Mouse (Mus musculus): ENCODE data around the gene Pkp3. TPM values are rescaled to one million over a fixed set of nuclear protein-coding genes. Genes with fewer than 3 reads are reported as not detected.
A peak's percentile ranks its signal among the peaks of the same experiment; 100 is the strongest.

Pkp3 gene
- polyA plus RNA-seq, 1 experiment from 2014 or later = 14.4 TPM

DNA sequence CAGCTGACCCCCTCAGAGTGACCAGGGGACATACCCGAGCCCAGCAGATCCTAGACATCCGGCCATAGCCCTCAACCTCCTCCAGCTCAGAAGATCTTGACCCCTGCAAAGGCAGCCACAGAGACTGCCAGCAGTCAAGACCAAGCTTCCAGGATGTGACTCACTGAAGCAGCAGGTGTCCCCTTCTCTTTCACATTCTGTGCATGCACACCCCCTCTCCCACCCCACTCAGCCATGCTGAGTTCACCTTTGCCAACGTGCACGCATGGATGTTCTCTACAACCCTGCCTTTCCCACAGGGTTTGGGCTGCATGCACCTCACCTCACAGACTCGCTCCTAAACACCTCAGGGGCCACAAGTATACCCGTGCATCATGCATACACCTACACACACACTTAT lies 18.0 kb downstream of the Pkp3 start:
- H3K4me2 ChIP-seq (replicated peaks; ENCODE audit: low read depth, low read length) = peak overlapping the region; percentile 34
- no peak overlapping the region for H3K9ac ChIP-seq (replicated peaks; ENCODE audit: low read depth)
- DNase-seq (ENCODE audit: low spot score) (no peak), ATAC-seq (no peak)
- no peak overlapping the region for H3K27ac ChIP-seq (ENCODE audit: low read length)
- no peak overlapping the region for H3K4me3 ChIP-seq (ENCODE audit: low read depth, low read length)
- H3K9me3 ChIP-seq (ENCODE audit: low read length) = no peaks in the 10 kb centered on the region
- no peaks in the 10 kb centered on the region for H3K27me3 ChIP-seq (replicated peaks; ENCODE audit: insufficient read depth, low read length)
- TF ChIP-seq CTCF (IDR thresholded peaks at IDR 0.05) = no peak
- no peak for TF ChIP-seq EP300 (IDR thresholded peaks at IDR 0.05)
- 71% methylated on average over 6 of the region's 6 CpGs for WGBS
- H3K4me1 ChIP-seq (ENCODE audit: insufficient read depth, low read depth, low read length) = peaks cover 2% of the 10 kb centered on the region; the same call in 1 of the 2 replicates
- no peaks in the 10 kb centered on the region for H3K36me3 ChIP-seq (ENCODE audit: insufficient read depth, low read length)

- H3K4me2 ChIP-seq (replicated peaks; ENCODE audit: low read depth, low read length) = peak overlapping the region; percentile 34
- H3K4me1 ChIP-seq (ENCODE audit: insufficient read depth, low read depth, low read length) = peaks cover 2% of the 10 kb centered on the region; the same call in 1 of the 2 replicates
- H3K27ac ChIP-seq (ENCODE audit: low read length) = no peak overlapping the region
- peak; percentile 67 for TF ChIP-seq EP300 (IDR thresholded peaks at IDR 0.05)
- peak; percentile 46 for TF ChIP-seq CTCF (IDR thresholded peaks at IDR 0.05)
- H3K36me3 ChIP-seq (ENCODE audit: insufficient read depth, low read length) = no peaks in the 10 kb centered on the region
- ATAC-seq (peak; percentile 74), DNase-seq (ENCODE audit: low spot score) (peak; percentile 78)
- no peaks in the 10 kb centered on the region for H3K27me3 ChIP-seq (replicated peaks; ENCODE audit: insufficient read depth, low read length)
- no peak overlapping the region for H3K4me3 ChIP-seq (ENCODE audit: low read depth, low read length)
- WGBS = 48% methylated on average over 6 of the region's 6 CpGs
- H3K9me3 ChIP-seq (ENCODE audit: low read length) = no peaks in the 10 kb centered on the region
- no peak overlapping the region for H3K9ac ChIP-seq (replicated peaks; ENCODE audit: low read depth)
Measured at GRCm38 (mm10) chr7:141096649-141097056, 18.6 kb downstream of the Pkp3 start.

GRCm38 (mm10) chr7:141097177-141097576 lies 19.2 kb downstream of the Pkp3 start:
- no peak for TF ChIP-seq CTCF (IDR thresholded peaks at IDR 0.05)
- TF ChIP-seq EP300 (IDR thresholded peaks at IDR 0.05) = no peak
- DNase-seq (ENCODE audit: low spot score) (no peak), ATAC-seq (no peak)
- H3K4me1 ChIP-seq (ENCODE audit: insufficient read depth, low read depth, low read length) = peaks cover 2% of the 10 kb centered on the region; the same call in 1 of the 2 replicates
- H3K27ac ChIP-seq (ENCODE audit: low read length) = no peak overlapping the region
- no peaks in the 10 kb centered on the region for H3K9me3 ChIP-seq (ENCODE audit: low read length)
- no peaks in the 10 kb centered on the region for H3K36me3 ChIP-seq (ENCODE audit: insufficient read depth, low read length)
- no peaks in the 10 kb centered on the region for H3K27me3 ChIP-seq (replicated peaks; ENCODE audit: insufficient read depth, low read length)
- no peak overlapping the region for H3K4me2 ChIP-seq (replicated peaks; ENCODE audit: low read depth, low read length)
- no peak overlapping the region for H3K9ac ChIP-seq (replicated peaks; ENCODE audit: low read depth)
- WGBS = 77% methylated on average over 5 of the region's 5 CpGs
- no peak overlapping the region for H3K4me3 ChIP-seq (ENCODE audit: low read depth, low read length)

GRCm38 (mm10) chr7:141099911-141100691 lies 22.1 kb downstream of the Pkp3 start, which contains the start of gene Sigirr:
Gene Sigirr, minus strand, starts transcription at chr7:141100572.
- Histone ChIP-seq H3K9me3 (ENCODE audit: low read length) (no peaks in the 10 kb centered on the region), H3K36me3 (ENCODE audit: insufficient read depth, low read length) (no peaks in the 10 kb centered on the region), H3K4me3 (ENCODE audit: low read depth, low read length) (peak within 1 kb of the TSS; percentile 44), H3K9ac (replicated peaks; ENCODE audit: low read depth) (peak within 1 kb of the TSS; percentile 46; the same call in 1 of the 2 replicates), H3K4me1 (ENCODE audit: insufficient read depth, low read depth, low read length) (no peaks in the 10 kb centered on the region), H3K27ac (ENCODE audit: low read length) (peak within 1 kb of the TSS; percentile 73), H3K4me2 (replicated peaks; ENCODE audit: low read depth, low read length) (peak within 1 kb of the TSS; percentile 74), H3K27me3 (replicated peaks; ENCODE audit: insufficient read depth, low read length) (no peaks in the 10 kb centered on the region)
- TF ChIP-seq CTCF (IDR thresholded peaks at IDR 0.05) (no peak), EP300 (IDR thresholded peaks at IDR 0.05) (no peak)
- peak; percentile 74 for ATAC-seq
- 1% methylated on average over 54 of the region's 56 CpGs for WGBS
- DNase-seq (ENCODE audit: low spot score) = peak; percentile 66

GRCm38 (mm10) chr7:141103161-141103560 lies 25.1 kb downstream of the Pkp3 start:
- WGBS = 51% methylated on average over 3 of the region's 3 CpGs
- H3K4me2 ChIP-seq (replicated peaks; ENCODE audit: low read depth, low read length) = no peak overlapping the region
- H3K27me3 ChIP-seq (replicated peaks; ENCODE audit: insufficient read depth, low read length) = no peaks in the 10 kb centered on the region
- ATAC-seq (no peak), DNase-seq (ENCODE audit: low spot score) (no peak)
- H3K36me3 ChIP-seq (ENCODE audit: insufficient read depth, low read length) = no peaks in the 10 kb centered on the region
- no peaks in the 10 kb centered on the region for H3K9me3 ChIP-seq (ENCODE audit: low read length)
- no peak for TF ChIP-seq CTCF (IDR thresholded peaks at IDR 0.05)
- TF ChIP-seq EP300 (IDR thresholded peaks at IDR 0.05) = no peak
- H3K9ac ChIP-seq (replicated peaks; ENCODE audit: low read depth) = no peak overlapping the region
- H3K4me1 ChIP-seq (ENCODE audit: insufficient read depth, low read depth, low read length) = no peaks in the 10 kb centered on the region
- H3K27ac ChIP-seq (ENCODE audit: low read length) = no peak overlapping the region
- H3K4me3 ChIP-seq (ENCODE audit: low read depth, low read length) = no peak overlapping the region

- Histone ChIP-seq H3K4me3 (ENCODE audit: low read depth, low read length) (no peak overlapping the region), H3K27me3 (replicated peaks; ENCODE audit: insufficient read depth, low read length) (no peaks in the 10 kb centered on the region), H3K27ac (ENCODE audit: low read length) (no peak overlapping the region), H3K9ac (replicated peaks; ENCODE audit: low read depth) (no peak overlapping the region), H3K4me1 (ENCODE audit: insufficient read depth, low read depth, low read length) (no peaks in the 10 kb centered on the region), H3K9me3 (ENCODE audit: low read length) (no peaks in the 10 kb centered on the region), H3K36me3 (ENCODE audit: insufficient read depth, low read length) (no peaks in the 10 kb centered on the region), H3K4me2 (replicated peaks; ENCODE audit: low read depth, low read length) (no peak overlapping the region)
- WGBS = 80% methylated on average over 9 of the region's 9 CpGs
- no peak for ATAC-seq
- DNase-seq (ENCODE audit: low spot score) = no peak
- no peak for TF ChIP-seq EP300 (IDR thresholded peaks at IDR 0.05)
- TF ChIP-seq CTCF (IDR thresholded peaks at IDR 0.05) = no peak
Measured at GRCm38 (mm10) chr7:141115874-141116273, 37.9 kb downstream of the Pkp3 start.
